Mouse (Mus musculus): ENCODE measurements around the gene Cdh22.

Cdh22 gene

GRCm38 (mm10) chr2:165250903-165251302, 16.2 kb upstream of the Cdh22 start:
- no peak for DNase-seq (ENCODE audit: low read depth, low spot score)

- DNase-seq (ENCODE audit: low read depth, low spot score) = no peak
Observed at GRCm38 (mm10) chr2:165248967-165249366, 14.3 kb upstream of the Cdh22 start.

GRCm38 (mm10) chr2:165246349-165246748, 11.7 kb upstream of the Cdh22 start:
- DNase-seq (ENCODE audit: low read depth, low spot score) = no peak

- no peak for DNase-seq (ENCODE audit: low read depth, low spot score)
Observed at GRCm38 (mm10) chr2:165243122-165243720, 8.6 kb upstream of the Cdh22 start.

- DNase-seq (ENCODE audit: low read depth, low spot score) = no peak
Observed at GRCm38 (mm10) chr2:165242575-165242974, 7.9 kb upstream of the Cdh22 start.

- no peak for DNase-seq (ENCODE audit: low read depth, low spot score)
Observed at GRCm38 (mm10) chr2:165241786-165242185, 7.1 kb upstream of the Cdh22 start.

GRCm38 (mm10) chr2:165240371-165240770, 5.7 kb upstream of the Cdh22 start:
- no peak for DNase-seq (ENCODE audit: low read depth, low spot score)

- DNase-seq (ENCODE audit: low read depth, low spot score) = no peak
Observed at GRCm38 (mm10) chr2:165239533-165240144, 5.0 kb upstream of the Cdh22 start.

- DNase-seq (ENCODE audit: low read depth, low spot score) = no peak
Observed at GRCm38 (mm10) chr2:165238416-165239145, 3.9 kb upstream of the Cdh22 start.

GRCm38 (mm10) chr2:165234291-165234612, 401 bp downstream of the Cdh22 start:
- DNase-seq (ENCODE audit: low read depth, low spot score) = no peak

GRCm38 (mm10) chr2:165233491-165234290, 962 bp downstream of the Cdh22 start:
- DNase-seq (ENCODE audit: low read depth, low spot score) = no peak

GRCm38 (mm10) chr2:165229050-165229449, 5.6 kb downstream of the Cdh22 start:
- no peak for DNase-seq (ENCODE audit: low read depth, low spot score)

GRCm38 (mm10) chr2:165223837-165224236, 10.8 kb downstream of the Cdh22 start:
- no peak for DNase-seq (ENCODE audit: low read depth, low spot score)

GRCm38 (mm10) chr2:165221952-165222351, 12.7 kb downstream of the Cdh22 start:
- DNase-seq (ENCODE audit: low read depth, low spot score) = no peak

GRCm38 (mm10) chr2:165220347-165220945, 14.2 kb downstream of the Cdh22 start:
- no peak for DNase-seq (ENCODE audit: low read depth, low spot score)

GRCm38 (mm10) chr2:165218954-165219353, 15.7 kb downstream of the Cdh22 start:
- no peak for DNase-seq (ENCODE audit: low read depth, low spot score)

GRCm38 (mm10) chr2:165217361-165218149, 17.1 kb downstream of the Cdh22 start:
- no peak for DNase-seq (ENCODE audit: low read depth, low spot score)

GRCm38 (mm10) chr2:165215103-165215951, 19.3 kb downstream of the Cdh22 start:
- DNase-seq (ENCODE audit: low read depth, low spot score) = no peak

GRCm38 (mm10) chr2:165211426-165212079, 23.1 kb downstream of the Cdh22 start:
- DNase-seq (ENCODE audit: low read depth, low spot score) = no peak

- no peak for DNase-seq (ENCODE audit: low read depth, low spot score)
Observed at GRCm38 (mm10) chr2:165210948-165211347, 23.7 kb downstream of the Cdh22 start.

All from brain, embryonic 18.5 days (tissue).